Mouse (Mus musculus): ENCODE results near the gene Zfp980. TPM values are rescaled to one million over a fixed set of nuclear protein-coding genes. Genes with fewer than 3 reads are reported as not detected.
"Not testable (repeated sequence)": the region's sequence is repeated elsewhere in the genome, so short reads cannot be mapped to it uniquely, and the experiment has no call there.

Gene Zfp980
- total RNA-seq (2021), result under 1 TPM in 1 of 2 experiments, not detected in 1; 0.18 TPM

DNA sequence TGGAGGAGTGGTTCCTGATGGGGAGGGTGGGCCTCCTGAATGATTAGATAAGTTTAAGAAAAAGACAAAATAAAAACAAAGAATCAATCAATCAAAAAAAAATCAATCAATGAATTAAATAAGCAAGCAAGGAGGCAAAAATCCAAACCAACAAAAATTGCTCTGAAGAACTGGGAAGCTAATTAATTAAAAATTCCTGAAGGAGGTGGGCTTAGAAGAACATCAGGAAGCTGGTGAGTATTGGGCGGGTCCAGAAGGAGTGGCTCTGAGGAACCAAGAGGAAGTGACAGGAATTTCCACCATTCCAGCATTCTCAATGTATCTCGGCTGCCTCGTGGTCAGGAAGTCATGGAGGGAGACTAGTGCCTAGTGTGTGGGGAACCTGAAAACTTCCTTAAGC is at the start of gene Zfp980:
Gene Zfp980, plus strand, starts transcription at position 301 of the 400 bp plus-strand sequence.
- intact Hi-C loops (cut with DNase I), result not testable (repeated sequence)

DNA sequence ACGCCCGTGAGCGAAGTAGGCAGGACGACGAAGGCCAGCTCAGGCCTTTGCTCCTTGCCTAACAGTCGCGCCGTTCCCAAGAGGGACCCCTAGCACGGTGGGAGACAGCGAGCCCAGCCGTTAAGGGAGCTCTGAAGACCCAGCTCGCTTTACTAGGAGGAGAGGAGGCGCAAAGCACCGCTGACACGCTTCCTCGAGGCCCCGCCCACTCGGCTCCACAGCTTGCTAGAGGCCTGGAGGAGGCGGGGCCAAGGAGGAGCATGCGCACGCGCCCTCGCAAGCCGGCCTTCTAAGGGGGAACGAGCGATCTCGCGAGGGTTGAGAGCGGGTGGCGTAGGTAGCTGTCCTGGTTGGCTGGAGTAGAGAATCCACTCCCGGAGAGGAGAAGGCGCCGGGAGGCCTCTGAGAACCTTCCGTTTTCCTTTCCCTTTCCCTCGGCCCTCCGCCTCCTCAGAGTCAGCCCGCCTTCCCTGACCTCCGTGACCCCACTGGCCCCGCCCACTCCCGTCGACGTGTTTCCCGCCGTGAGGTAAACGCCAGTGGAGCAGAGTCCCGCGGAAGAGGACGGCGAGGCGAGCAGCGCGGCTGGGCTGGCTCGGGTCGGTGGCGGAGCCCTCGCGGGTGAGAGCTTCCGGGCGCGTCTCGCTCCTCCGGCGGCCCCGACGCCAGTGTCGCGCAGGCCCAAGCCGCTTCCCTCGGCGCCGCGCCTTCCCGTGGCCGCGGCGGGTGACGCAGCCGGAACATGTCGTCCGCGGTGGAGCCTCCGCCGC is 29.9 kb upstream of the Zfp980 start:
- intact Hi-C loops (cut with DNase I), result not testable (repeated sequence)
- peak in 1 of 2 experiments; percentile 28 for DNase-seq (ENCODE audit: extremely low spot score in 1 of 2, low spot score in 2 of 2)

More for the DNA sequence above, at the start of gene Zfp980:
- not testable (repeated sequence) for DNase-seq (ENCODE audit: extremely low spot score in 1 of 2, low spot score in 2 of 2)

- intact Hi-C loops (cut with DNase I), result not testable (repeated sequence)
Observed at GRCm38 (mm10) chr4:145674286-145674780, 3.8 kb downstream of the Zfp980 start.

GRCm38 (mm10) chr4:145680217-145680616 is 9.7 kb downstream of the Zfp980 start:
- intact Hi-C loops (cut with DNase I), result not testable (repeated sequence)
- peak in 1 of 2 experiments; percentile 22 for DNase-seq (ENCODE audit: extremely low spot score in 1 of 2, low spot score in 2 of 2)

More at GRCm38 (mm10) chr4:145674286-145674780, 3.8 kb downstream of the Zfp980 start:
- not testable (repeated sequence) for DNase-seq (ENCODE audit: extremely low spot score in 1 of 2, low spot score in 2 of 2)

- not testable (repeated sequence) for DNase-seq (ENCODE audit: extremely low spot score in 1 of 2, low spot score in 2 of 2)
Observed at GRCm38 (mm10) chr4:145680672-145681387, 10.3 kb downstream of the Zfp980 start.

DNA sequence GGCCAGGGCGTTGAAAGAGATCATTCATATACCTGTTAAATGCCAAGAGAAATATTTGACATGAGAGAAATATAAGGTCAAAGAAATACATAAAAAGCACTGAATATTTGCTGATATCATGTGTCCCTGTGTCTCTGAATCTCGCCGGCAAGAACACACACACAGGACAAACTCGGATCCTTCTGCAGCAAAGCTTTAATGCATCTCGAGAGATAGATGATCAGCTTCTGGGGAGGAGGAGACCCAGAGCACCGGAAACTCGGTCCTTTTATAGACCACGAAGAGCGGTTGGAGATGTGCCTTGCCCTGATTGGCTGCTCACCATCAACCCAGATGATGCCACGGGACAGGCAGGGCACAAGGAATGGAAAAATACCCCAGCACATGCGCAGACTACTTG is 11.5 kb downstream of the Zfp980 start:
- intact Hi-C loops (cut with DNase I); DNase-seq (ENCODE audit: extremely low spot score in 1 of 2, low spot score in 2 of 2): not testable (repeated sequence)

More at GRCm38 (mm10) chr4:145680672-145681387, 10.3 kb downstream of the Zfp980 start:
- intact Hi-C loops (cut with DNase I), result not testable (repeated sequence)

DNA sequence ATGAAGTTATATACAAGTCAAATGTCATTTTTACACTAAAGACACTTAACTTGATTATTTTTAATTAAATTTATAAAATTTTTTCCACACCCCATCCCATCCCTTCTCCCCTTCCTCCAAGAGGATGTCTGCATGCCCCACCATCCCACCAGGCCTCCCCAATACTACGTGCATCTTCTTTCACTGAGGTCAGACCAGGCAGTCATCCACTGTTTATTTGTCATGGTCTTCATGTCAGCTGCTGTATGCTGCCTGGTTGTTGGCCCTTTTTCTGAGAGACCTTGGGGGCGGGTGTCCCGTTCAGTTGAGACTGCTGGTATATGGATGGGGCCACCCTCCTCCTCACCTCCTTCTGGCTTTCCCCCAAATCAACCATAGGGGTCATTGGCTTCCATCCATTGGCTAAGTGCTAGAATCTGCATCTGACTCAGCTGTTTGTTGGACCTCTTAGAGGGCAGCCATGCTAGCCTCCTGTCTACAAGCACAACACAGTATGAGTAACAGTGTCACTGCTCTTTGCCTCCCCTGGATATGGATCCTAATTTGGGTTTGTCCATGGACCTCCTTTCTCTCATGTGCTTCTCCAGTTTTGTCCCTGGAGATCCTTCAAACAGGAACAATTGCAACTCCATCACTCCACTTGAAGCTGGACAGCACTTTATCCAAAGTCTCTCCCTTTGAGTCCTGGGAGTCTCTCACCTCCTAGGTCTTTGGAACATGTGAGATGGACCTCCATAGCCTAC is 12.7 kb downstream of the Zfp980 start:
- DNase-seq (ENCODE audit: extremely low spot score in 1 of 2, low spot score in 2 of 2); intact Hi-C loops (cut with DNase I): not testable (repeated sequence)

DNA sequence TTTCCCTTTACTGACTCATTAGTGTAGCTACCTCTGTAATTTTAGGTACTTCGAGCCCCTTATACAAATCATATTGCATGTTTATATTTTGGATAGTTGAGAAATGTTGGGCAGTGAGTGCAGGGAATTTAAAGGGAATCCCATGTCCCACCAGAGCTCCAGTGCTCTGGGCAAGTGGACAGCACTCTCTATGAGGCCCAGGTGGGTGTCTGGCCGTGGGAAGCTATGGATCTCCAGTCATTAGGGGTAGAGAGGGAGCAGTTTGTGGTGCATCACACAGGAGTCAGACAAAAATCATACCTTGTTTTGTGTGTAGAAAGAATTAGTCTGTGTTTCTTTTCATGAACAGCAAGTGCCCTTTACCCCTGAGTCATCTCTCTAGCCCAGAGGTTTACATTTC is 15.6 kb downstream of the Zfp980 start:
- intact Hi-C loops (cut with DNase I); DNase-seq (ENCODE audit: extremely low spot score in 1 of 2, low spot score in 2 of 2): not testable (repeated sequence)

- DNase-seq (ENCODE audit: extremely low spot score in 1 of 2, low spot score in 2 of 2), result peak in 1 of 2 experiments; percentile 27
- intact Hi-C loops (cut with DNase I), result not testable (repeated sequence)
Observed at GRCm38 (mm10) chr4:145744935-145745644, 74.6 kb downstream of the Zfp980 start.

- DNase-seq (ENCODE audit: extremely low spot score in 1 of 2, low spot score in 2 of 2); intact Hi-C loops (cut with DNase I): not testable (repeated sequence)
Observed at GRCm38 (mm10) chr4:145745645-145745991, 75.1 kb downstream of the Zfp980 start.

Other genes with a start within 250 kb of the Zfp980 start
- 1 to 10 TPM in 1 of 2 experiments, under 1 TPM in 1; 0.90 to 1.2 TPM for gene Zfp990, start 159.9 kb upstream of the Zfp980 start, total RNA-seq (2021)
- gene Gm13212, start 85.5 kb upstream of the Zfp980 start, total RNA-seq (2021), result under 1 TPM; 0.17 to 0.34 TPM
- gene Zfp986, start 198.1 kb downstream of the Zfp980 start, total RNA-seq (2021), result under 1 TPM; 0.32 to 0.75 TPM

All from left cerebral cortex, postnatal 10 days (tissue).